In genomic region chr15:7815521-7815944, GRCm38 (mm10) we compare ENCODE assay signal across 8 mouse cellular contexts. TPM values are rescaled to one million over a fixed set of nuclear protein-coding genes. Genes with fewer than 3 reads are reported as not detected.
DNase-seq lines count a peak whose midpoint lies in the region; ATAC-seq and TF ChIP-seq lines count a peak whose summit lies in the region.

No protein-coding gene starts in this region.

- peak overlapping the region; percentile 30 for H3K4me3 ChIP-seq in gastrocnemius, adult 2 months
- H3K4me3 ChIP-seq in embryonic facial prominence, embryonic 11.5 days (ENCODE audit: low read depth, low read length) = peak overlapping the region; percentile 28
- peak overlapping the region; percentile 65; the same call in 1 of the 2 replicates for H3K4me3 ChIP-seq in intestine, postnatal 0 days (ENCODE audit: low read depth, low read length)

- no peak for ATAC-seq in embryonic facial prominence, embryonic 11.5 days (replicated peaks; ENCODE audit: insufficient number of reproducible peaks, low FRiP score, low TSS enrichment, low read depth)
- no peak for ATAC-seq in intestine, postnatal 0 days
- ATAC-seq in activated CD4-positive, CD25-positive, alpha-beta regulatory T cell, adult 4 months = no peak

- H3K9ac ChIP-seq in embryonic facial prominence, embryonic 11.5 days (replicated peaks; ENCODE audit: low read length) = peak overlapping the region; percentile 34; the same call in 1 of the 2 replicates
- no peak overlapping the region for H3K9ac ChIP-seq in intestine, postnatal 0 days (ENCODE audit: low read depth, low read length)

- H3K9me3 ChIP-seq in embryonic facial prominence, embryonic 11.5 days (replicated peaks; ENCODE audit: control insufficient read depth, low read length) = no peaks in the 10 kb centered on the region
- H3K9me3 ChIP-seq in intestine, postnatal 0 days (ENCODE audit: control insufficient read depth) = no peaks in the 10 kb centered on the region

- no peak overlapping the region for H3K27ac ChIP-seq in gastrocnemius, adult 2 months
- no peak overlapping the region for H3K27ac ChIP-seq in embryonic facial prominence, embryonic 11.5 days (replicated peaks; ENCODE audit: low read depth, low read length)
- H3K27ac ChIP-seq in intestine, postnatal 0 days (ENCODE audit: low read depth, low read length) = no peak overlapping the region

- peak overlapping the region; percentile 57 for H3K4me2 ChIP-seq in embryonic facial prominence, embryonic 11.5 days (ENCODE audit: low read depth, low read length)
- peak overlapping the region; percentile 53 for H3K4me2 ChIP-seq in intestine, postnatal 0 days (replicated peaks; ENCODE audit: low read depth)

- intact Hi-C loops in gastrocnemius, adult 2 months (cut with DNase I) = loop anchor here (10.0 kb wide), 1 partner anchor 249 kb away; no protein-coding TSS in a partner anchor
- intact Hi-C loops in left cerebral cortex, postnatal 14 days (cut with DNase I) = loop anchor here (10.0 kb wide), 1 partner anchor 219 kb away; no protein-coding TSS in a partner anchor

- WGBS in embryonic facial prominence, embryonic 11.5 days = 1% methylated on average over 34 of the region's 36 CpGs
- 9% methylated on average over 32 of the region's 36 CpGs for WGBS in intestine, postnatal 0 days

- H3K36me3 ChIP-seq in embryonic facial prominence, embryonic 11.5 days (replicated peaks; ENCODE audit: control insufficient read depth, insufficient read depth, low read depth, low read length) = no peaks in the 10 kb centered on the region
- H3K36me3 ChIP-seq in intestine, postnatal 0 days (ENCODE audit: control insufficient read depth, insufficient read depth) = no peaks in the 10 kb centered on the region

- H3K27me3 ChIP-seq in embryonic facial prominence, embryonic 11.5 days (ENCODE audit: control insufficient read depth, insufficient read depth, low read length) = peaks cover 61% of the 10 kb centered on the region
- peaks cover 65% of the 10 kb centered on the region for H3K27me3 ChIP-seq in intestine, postnatal 0 days (replicated peaks; ENCODE audit: control insufficient read depth, insufficient read depth, low read length)

- no peak for DNase-seq in gastrocnemius, adult 2 months
- no peak for DNase-seq in gastrocnemius, postnatal 10 days
- DNase-seq in embryonic facial prominence, embryonic 11.5 days (ENCODE audit: low spot score) = peak; percentile 37
- DNase-seq in neural tube, embryonic 10.5 days (ENCODE audit: extremely low spot score, low spot score) = peak; percentile 65
- DNase-seq in left cerebral cortex, postnatal 14 days (ENCODE audit: low spot score in 2 of 2) = no peak
- no peak for DNase-seq in cerebellum, adult 11-12 months

- H3K4me1 ChIP-seq in embryonic facial prominence, embryonic 11.5 days (ENCODE audit: control insufficient read depth, insufficient read depth, low read length) = peaks cover 3% of the 10 kb centered on the region
- no peaks in the 10 kb centered on the region for H3K4me1 ChIP-seq in intestine, postnatal 0 days (replicated peaks; ENCODE audit: control insufficient read depth, insufficient read depth, low read length)

- TF ChIP-seq CTCF in gastrocnemius, adult 2 months (IDR thresholded peaks at IDR 0.05) = no peak
- TF ChIP-seq CTCF in intestine, postnatal 0 days (IDR thresholded peaks at IDR 0.05; ENCODE audit: low read depth) = no peak

RNA-seq across cellular contexts. Expression of gene Gdnf, which starts 4.9 kb away (rescaled TPM):
- under 1 TPM; 0.23 to 0.33 TPM for total RNA-seq in gastrocnemius, adult 2 months (2021)
- 1 to 10 TPM in 1 of 2 experiments, under 1 TPM in 1; 0.68 to 1.4 TPM for total RNA-seq in gastrocnemius, postnatal 10 days (2021)
- polyA plus RNA-seq in embryonic facial prominence, embryonic 11.5 days (2014; fragmentation: Nextera tagmentation; extraction: Ambion mirVana) = 0.70 and 1.1 TPM in 2 replicates
- polyA plus RNA-seq in intestine, postnatal 0 days (2015; fragmentation: Nextera tagmentation; extraction: Ambion mirVana) = 1.3 TPM in 2 replicates
- under 1 TPM; 0.24 to 0.32 TPM for total RNA-seq in left cerebral cortex, postnatal 14 days (2021)
- polyA plus RNA-seq in activated CD4-positive, CD25-positive, alpha-beta regulatory T cell, adult 4 months (2017; shearing (Covaris generic)) = not detected

Comparison
In these comparisons a context has a peak if more than half of its experiments do, and no peak if none do; other contexts are left out.
1. DNase-seq: peak in embryonic facial prominence, embryonic 11.5 days (single experiment) and neural tube, embryonic 10.5 days (single experiment); none in gastrocnemius, adult 2 months (single experiment), gastrocnemius, postnatal 10 days (single experiment), left cerebral cortex, postnatal 14 days (0 of 2) and cerebellum, adult 11-12 months (single experiment).
2. Peak in every context shown above with its lines, with median percentiles within 50 percentile points of each other: H3K4me3 ChIP-seq.